Mouse (Mus musculus) spleen, adult 2 months (tissue): ENCODE results near the gene Ablim1.

Experiments used
- CTCF ChIP-seq: fragments of 200-500 bp; IDR thresholded peaks from 2 replicates; pipeline ENCODE4 v1.5.1; 2011; ENCODE audit warnings: mild to moderate bottlenecking, inconsistent platforms; ENCODE audit not compliant: insufficient read depth, insufficient read length, insufficient replicate concordance; ENCODE audit errors: extremely low read depth
- POLR2A ChIP-seq: fragments of 200-500 bp; IDR thresholded peaks from 2 replicates; pipeline ENCODE4 v1.6.1; 2011; ENCODE audit warnings: low read depth, low read length, inconsistent platforms

DNA sequence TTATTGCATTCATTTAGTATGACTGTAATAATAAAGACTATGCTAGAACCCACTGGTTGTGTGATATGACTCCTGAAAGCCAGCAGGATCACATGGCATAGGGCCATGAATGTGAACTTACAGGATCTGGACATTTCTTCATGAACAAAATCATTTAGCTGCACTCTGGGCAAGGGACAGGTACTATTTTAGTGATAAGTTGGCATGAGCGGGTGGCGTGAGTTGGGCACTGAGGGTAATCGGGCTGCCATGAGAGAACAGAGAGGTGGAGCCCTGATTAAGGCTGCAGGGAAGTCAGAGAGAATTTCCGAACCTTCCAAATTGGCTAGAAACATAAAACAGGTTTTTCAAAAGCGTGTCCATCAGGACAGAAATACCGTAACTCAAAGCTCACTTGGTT lies 37.7 kb downstream of the Ablim1 start:
- TF ChIP-seq POLR2A, result no peak
- TF ChIP-seq CTCF, result no peak
